ENCODE assay signal across 34 mouse cellular contexts in genomic region chr4:93467998-93468397, GRCm38 (mm10).
"Had no signal": no experiment of that assay in that cellular context is flagged by ENCODE, and none has a peak within 500 bp of the region (broad histone marks: within the 10 kb centered on the region; RNA-seq: fewer than 3 reads in every experiment).

No protein-coding gene starts in this region.

- H3K27me3 ChIP-seq: heart, embryonic 13.5 days; heart, embryonic 15.5 days; hindbrain, embryonic 12.5 days; hindbrain, embryonic 13.5 days; hindbrain, embryonic 15.5 days; intestine, embryonic 15.5 days; kidney, embryonic 15.5 days had no signal

- DNase-seq: heart, postnatal 10 days; heart, postnatal 14 days; heart, postnatal 36 days; heart, postnatal 4 days; kidney, adult 11 months; kidney, adult 18-20 months; kidney, adult 2 months; kidney, adult 8-10 months; kidney, adult 9 months; kidney, postnatal 10 days; kidney, postnatal 14 days; kidney, postnatal 25 days; kidney, postnatal 36 days; kidney, postnatal 4 days; layer of hippocampus, adult 9-11 months; layer of hippocampus, postnatal 36 days had no signal

- H3K36me3 ChIP-seq: heart, embryonic 10.5 days; heart, embryonic 13.5 days; heart, embryonic 15.5 days; hindbrain, embryonic 10.5 days; hindbrain, embryonic 12.5 days; hindbrain, embryonic 13.5 days; hindbrain, embryonic 15.5 days; intestine, embryonic 15.5 days; kidney, embryonic 15.5 days had no signal

- H3K4me3 ChIP-seq: heart, embryonic 10.5 days; heart, embryonic 13.5 days; heart, embryonic 15.5 days; hindbrain, embryonic 10.5 days; hindbrain, embryonic 12.5 days; hindbrain, embryonic 13.5 days; hindbrain, embryonic 15.5 days; intestine, embryonic 15.5 days; kidney, embryonic 15.5 days; layer of hippocampus, adult 2 months had no signal

- H3K27ac ChIP-seq: heart, embryonic 10.5 days; heart, embryonic 13.5 days; heart, embryonic 15.5 days; hindbrain, embryonic 10.5 days; hindbrain, embryonic 12.5 days; hindbrain, embryonic 13.5 days; hindbrain, embryonic 14.5 days; hindbrain, embryonic 15.5 days; hindbrain, postnatal 0 days; intestine, embryonic 15.5 days; kidney, embryonic 15.5 days; kidney, postnatal 0 days; layer of hippocampus, adult 2 months had no signal

- ATAC-seq: hindbrain, embryonic 16.5 days; hindbrain, postnatal 0 days; inflammation-experienced regulatory T-cells, adult 6 months; intestine, embryonic 15.5 days; intestine, embryonic 16.5 days; intestine, postnatal 0 days had no signal

- H3K9ac ChIP-seq: heart, embryonic 13.5 days; heart, embryonic 15.5 days; hindbrain, embryonic 12.5 days; hindbrain, embryonic 13.5 days; hindbrain, embryonic 14.5 days; hindbrain, embryonic 15.5 days; intestine, embryonic 15.5 days; kidney, embryonic 15.5 days had no signal

- H3K4me1 ChIP-seq: heart, embryonic 10.5 days; heart, embryonic 13.5 days; heart, embryonic 15.5 days; hindbrain, embryonic 10.5 days; hindbrain, embryonic 12.5 days; hindbrain, embryonic 13.5 days; hindbrain, embryonic 15.5 days; intestine, embryonic 15.5 days; kidney, embryonic 15.5 days had no signal

- H3K9me3 ChIP-seq: heart, embryonic 10.5 days; heart, embryonic 13.5 days; heart, embryonic 15.5 days; hindbrain, embryonic 10.5 days; hindbrain, embryonic 12.5 days; hindbrain, embryonic 13.5 days; hindbrain, embryonic 15.5 days; intestine, embryonic 15.5 days; kidney, embryonic 15.5 days had no signal

- H3K4me2 ChIP-seq: heart, embryonic 11.5 days; heart, embryonic 13.5 days; heart, embryonic 15.5 days; hindbrain, embryonic 12.5 days; hindbrain, embryonic 13.5 days; hindbrain, embryonic 14.5 days; hindbrain, embryonic 15.5 days; intestine, embryonic 15.5 days; kidney, embryonic 15.5 days had no signal
